Mouse (Mus musculus): ENCODE data around the gene Plpp4. TPM values are rescaled to one million over a fixed set of nuclear protein-coding genes. Genes with fewer than 3 reads are reported as not detected.
A peak's percentile ranks its signal among the peaks of the same experiment; 100 is the strongest.

The Plpp4 gene
- total and polyA plus RNA-seq, 3 experiments: not detected

DNA sequence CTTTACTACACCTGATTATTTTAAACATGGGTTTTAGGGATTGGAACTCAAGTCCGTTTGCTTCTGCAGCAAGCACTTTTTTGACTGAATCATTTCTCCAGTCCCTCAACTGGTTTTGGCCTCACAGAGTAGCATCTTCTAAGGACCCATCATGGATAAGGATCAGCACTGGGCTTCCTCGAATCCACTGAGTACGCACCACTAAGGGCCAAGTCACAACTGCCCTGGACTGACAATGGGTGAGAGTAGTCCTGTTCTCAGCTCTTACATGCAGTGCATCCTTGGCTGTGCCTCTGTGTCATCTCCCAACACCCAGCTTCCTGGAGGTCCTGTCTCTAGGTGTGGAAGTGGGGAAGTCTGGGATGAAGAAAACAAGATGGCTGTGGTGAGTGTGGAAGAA lies 35.2 kb upstream of the Plpp4 start:
- TF ChIP-seq BHLHE40 (IDR thresholded peaks at IDR 0.05; ENCODE audit: low read depth, low read length) (no peak), MXI1 (IDR thresholded peaks at IDR 0.05; ENCODE audit: low read depth, low read length) (no peak), MAFK (IDR thresholded peaks at IDR 0.05; ENCODE audit: insufficient replicate concordance, low read length) (no peak), MAZ (IDR thresholded peaks at IDR 0.05; ENCODE audit: low read depth, low read length) (no peak), NELFE (IDR thresholded peaks at IDR 0.05; ENCODE audit: low read depth, low read length) (no peak), ZNF384 (IDR thresholded peaks at IDR 0.05; ENCODE audit: low read depth, low read length) (no peak), ELF1 (IDR thresholded peaks at IDR 0.05; ENCODE audit: low read depth, low read length) (no peak), JUN (IDR thresholded peaks at IDR 0.05; ENCODE audit: insufficient read depth, low read depth, low read length) (no peak), SMC3 (IDR thresholded peaks at IDR 0.05; ENCODE audit: low read depth, low read length) (no peak), CHD1 (IDR thresholded peaks at IDR 0.05; ENCODE audit: low read depth, low read length) (no peak), ZC3H11A (IDR thresholded peaks at IDR 0.05; ENCODE audit: low read depth, low read length) (no peak), USF2 (conservative IDR thresholded peaks at IDR 0.05; ENCODE audit: low read depth, low read length) (no peak), RAD21 (IDR thresholded peaks at IDR 0.05; ENCODE audit: low read depth, low read length) (no peak), ETS1 (conservative IDR thresholded peaks at IDR 0.05; ENCODE audit: low read depth, low read length) (no peak)
- Histone ChIP-seq H3K27me3 (replicated peaks) (peaks cover 87% of the 10 kb centered on the region), H3K4me2 (ENCODE audit: insufficient read depth, low read depth, poor library complexity, severe bottlenecking) (no peak overlapping the region), H3K27ac (ENCODE audit: insufficient read depth, low read depth) (no peak overlapping the region), H3K4me1 (ENCODE audit: control insufficient read depth in 1 of 2, insufficient read depth in 2 of 2) (no peaks in the 10 kb centered on the region), H3K79me2 (replicated peaks; ENCODE audit: control insufficient read depth, extremely low read depth, insufficient read depth, poor library complexity, severe bottlenecking) (no peaks in the 10 kb centered on the region), H3K36me3 (replicated peaks in 1 of 2; ENCODE audit: control insufficient read depth in 1 of 2, insufficient read depth in 1 of 2, low read length in 1 of 2) (no peaks in the 10 kb centered on the region), H3K9ac (ENCODE audit: insufficient read depth, low read depth) (no peak overlapping the region), H3K9me3 (replicated peaks; ENCODE audit: low read length) (no peaks in the 10 kb centered on the region), H3K4me3 (replicated peaks in 1 of 3; ENCODE audit: low read depth in 2 of 3, low read length in 2 of 3, poor library complexity in 1 of 3) (no peak overlapping the region)
- no peak for DNase-seq (ENCODE audit: extremely low read depth)
- in situ Hi-C loops (cut with MboI; ENCODE audit: low pct_ligation_motif_present, low pct_unique_long_range_greater_than_20kb, low sequenced_read_pairs): no loop called here
- dilution Hi-C loops (cut with MboI; ENCODE audit: extremely low pct_ligation_motif_present, extremely low pct_unique_long_range_greater_than_20kb, low sequenced_read_pairs): no loop called here

DNA sequence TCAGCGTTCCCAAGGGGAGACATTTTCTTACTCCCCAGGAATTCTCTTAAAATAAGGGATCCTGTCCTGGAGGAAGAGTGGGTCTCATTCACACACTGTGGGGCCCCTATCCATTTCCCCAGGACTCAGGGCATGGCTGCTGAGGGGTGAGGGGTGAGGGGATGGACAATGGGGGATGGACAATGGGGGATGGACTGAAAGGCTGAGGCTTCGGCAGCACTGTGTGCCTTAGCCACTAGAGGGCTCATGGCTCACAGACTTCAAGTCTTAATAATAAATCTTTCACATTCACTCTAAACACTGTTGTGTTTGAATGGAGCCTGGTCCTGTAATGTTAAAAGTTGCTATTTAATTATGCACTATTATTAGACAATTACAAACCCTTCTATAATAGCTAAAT lies 21.4 kb upstream of the Plpp4 start:
- Histone ChIP-seq H3K36me3 (replicated peaks in 1 of 2; ENCODE audit: control insufficient read depth in 1 of 2, insufficient read depth in 1 of 2, low read length in 1 of 2) (no peaks in the 10 kb centered on the region), H3K9ac (ENCODE audit: insufficient read depth, low read depth) (no peak overlapping the region), H3K27me3 (replicated peaks) (peaks cover 90% of the 10 kb centered on the region), H3K9me3 (replicated peaks; ENCODE audit: low read length) (no peaks in the 10 kb centered on the region), H3K79me2 (replicated peaks; ENCODE audit: control insufficient read depth, extremely low read depth, insufficient read depth, poor library complexity, severe bottlenecking) (no peaks in the 10 kb centered on the region), H3K27ac (ENCODE audit: insufficient read depth, low read depth) (no peak overlapping the region), H3K4me3 (replicated peaks in 1 of 3; ENCODE audit: low read depth in 2 of 3, low read length in 2 of 3, poor library complexity in 1 of 3) (no peak overlapping the region), H3K4me2 (ENCODE audit: insufficient read depth, low read depth, poor library complexity, severe bottlenecking) (no peak overlapping the region), H3K4me1 (ENCODE audit: control insufficient read depth in 1 of 2, insufficient read depth in 2 of 2) (no peaks in the 10 kb centered on the region)
- in situ Hi-C loops (cut with MboI; ENCODE audit: low pct_ligation_motif_present, low pct_unique_long_range_greater_than_20kb, low sequenced_read_pairs) (no loop called here), dilution Hi-C loops (cut with MboI; ENCODE audit: extremely low pct_ligation_motif_present, extremely low pct_unique_long_range_greater_than_20kb, low sequenced_read_pairs) (no loop called here)
- DNase-seq (ENCODE audit: extremely low read depth): peak; percentile 17
- TF ChIP-seq CTCF (conservative IDR thresholded peaks at IDR 0.05 in 1 of 2, IDR thresholded peaks at IDR 0.05 in 1 of 2; ENCODE audit: low read depth in 2 of 2, low read length in 2 of 2) (peak in 1 of 2 experiments; percentile 63; a peak in 3 of 4 replicates), RAD21 (IDR thresholded peaks at IDR 0.05; ENCODE audit: low read depth, low read length) (peak; percentile 31), SMC3 (IDR thresholded peaks at IDR 0.05; ENCODE audit: low read depth, low read length) (peak; percentile 38), NELFE (IDR thresholded peaks at IDR 0.05; ENCODE audit: low read depth, low read length) (no peak)
